Mouse (Mus musculus) limb, embryonic 12.5 days (tissue): ENCODE measurements at regions not wholly inside any gene's neighbourhood (a gene's known extent, or its start where the extent isn't known, plus 50 kb on each side); places are given as distances from the start of the nearest gene placed in this dataset.

ENCODE experiments used
- ATAC-seq: fragments of 200-750 bp; cut with Nextera tagmentation; 2 replicates; pipeline ENCODE4 v1.8.0; 2017; ENCODE audit warnings: low read depth, moderate TSS enrichment; ENCODE audit not compliant: insufficient number of reproducible peaks, insufficient read depth, low FRiP score, low TSS enrichment
- H3K27ac ChIP-seq: fragments of 300-500 bp; sonication (generic); 2 replicates; pipeline ENCODE4 v1.5.1; 2016; ENCODE audit warnings: mild to moderate bottlenecking, moderate library complexity
- H3K27me3 ChIP-seq: fragments of 300-500 bp; sonication (generic); 2 replicates; pipeline ENCODE4 v1.6.1; 2016; ENCODE audit warnings: mild to moderate bottlenecking, moderate library complexity
- H3K36me3 ChIP-seq: fragments of 300-500 bp; sonication (generic); 2 replicates; pipeline ENCODE4 v1.6.1; 2016; ENCODE audit warnings: mild to moderate bottlenecking, moderate library complexity
- H3K4me1 ChIP-seq: fragments of 300-500 bp; sonication (generic); replicated peaks from 2 replicates; pipeline ENCODE4 v1.6.1; 2016
- H3K4me2 ChIP-seq: fragments of 300-500 bp; sonication (generic); 2 replicates; pipeline ENCODE4 v1.6.1; 2016; ENCODE audit warnings: mild to moderate bottlenecking, moderate library complexity
- H3K4me3 ChIP-seq: fragments of 300-500 bp; sonication (generic); replicated peaks from 2 replicates; pipeline ENCODE4 v1.5.1; 2016; ENCODE audit warnings: mild to moderate bottlenecking
- H3K9ac ChIP-seq: fragments of 300-500 bp; sonication (generic); replicated peaks from 2 replicates; pipeline ENCODE4 v1.6.1; 2016; ENCODE audit warnings: mild to moderate bottlenecking, moderate library complexity
- H3K9me3 ChIP-seq: fragments of 300-500 bp; sonication (generic); 2 replicates; pipeline ENCODE4 v1.6.1; 2016; ENCODE audit warnings: mild to moderate bottlenecking, moderate library complexity
- WGBS: fragments of 180-500 bp; shearing (Covaris S2); methylation state at CpG from one replicate; pipeline ENCODE4 v1.1.7; 2016; 5-methylcytosine and 5-hydroxymethylcytosine counted together

DNA sequence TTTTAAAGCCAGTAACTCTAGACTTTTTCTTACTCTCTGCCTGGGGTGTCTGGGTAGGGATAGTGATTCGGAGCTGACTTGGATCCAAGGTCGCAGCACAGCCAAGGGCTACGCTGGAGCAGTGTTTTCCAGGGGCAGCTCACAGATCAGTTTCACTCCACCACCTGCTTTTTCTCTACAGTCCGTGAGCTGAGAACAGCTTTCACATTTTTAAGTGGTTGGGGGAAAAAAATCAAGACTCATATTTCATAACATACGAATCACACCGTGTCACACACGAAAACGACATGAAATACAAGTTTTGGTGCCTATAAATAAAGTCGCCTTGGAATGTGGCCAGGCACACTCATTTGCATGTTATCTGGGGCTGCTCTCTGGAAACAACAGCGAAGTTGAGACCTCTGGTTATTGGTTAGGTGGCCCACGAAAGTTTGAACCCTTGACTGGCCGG lies 373.5 kb upstream of the Jarid2 start:
- Histone ChIP-seq H3K27me3 (no peaks in the 10 kb centered on the region), H3K9me3 (no peaks in the 10 kb centered on the region), H3K4me3 (no peak overlapping the region), H3K9ac (no peak overlapping the region), H3K4me1 (peaks cover 26% of the 10 kb centered on the region), H3K27ac (peak overlapping the region; percentile 25), H3K36me3 (no peaks in the 10 kb centered on the region), H3K4me2 (no peak overlapping the region)
- ATAC-seq = no peak
- 55% methylated on average over 12 of the region's 12 CpGs for WGBS

DNA sequence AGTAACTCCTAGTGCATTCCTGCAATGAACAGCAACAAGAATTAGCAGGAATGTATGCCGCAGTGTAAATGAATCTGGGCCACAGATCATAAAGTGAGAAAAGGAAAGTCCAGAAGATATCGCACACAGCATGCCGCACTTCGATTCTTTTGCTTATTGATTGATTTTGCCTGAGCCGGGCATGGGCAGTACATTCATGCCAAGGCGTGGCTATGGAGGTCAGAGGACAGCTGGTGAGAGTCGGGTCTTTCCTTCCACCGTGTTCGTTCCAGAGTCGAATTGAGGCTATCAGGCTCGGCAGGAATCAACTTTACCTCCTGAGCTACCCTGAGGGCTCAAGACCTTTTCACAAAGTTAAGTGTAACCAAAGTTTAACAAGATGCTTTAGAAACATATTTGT lies 372.3 kb upstream of the Jarid2 start:
- H3K4me1 ChIP-seq = peaks cover 33% of the 10 kb centered on the region
- no peak overlapping the region for H3K4me3 ChIP-seq
- no peak overlapping the region for H3K4me2 ChIP-seq
- WGBS = 82% methylated on average over 11 of the region's 11 CpGs
- no peak overlapping the region for H3K9ac ChIP-seq
- H3K9me3 ChIP-seq = no peaks in the 10 kb centered on the region
- no peaks in the 10 kb centered on the region for H3K36me3 ChIP-seq
- H3K27me3 ChIP-seq = no peaks in the 10 kb centered on the region
- no peak overlapping the region for H3K27ac ChIP-seq
- ATAC-seq = no peak

DNA sequence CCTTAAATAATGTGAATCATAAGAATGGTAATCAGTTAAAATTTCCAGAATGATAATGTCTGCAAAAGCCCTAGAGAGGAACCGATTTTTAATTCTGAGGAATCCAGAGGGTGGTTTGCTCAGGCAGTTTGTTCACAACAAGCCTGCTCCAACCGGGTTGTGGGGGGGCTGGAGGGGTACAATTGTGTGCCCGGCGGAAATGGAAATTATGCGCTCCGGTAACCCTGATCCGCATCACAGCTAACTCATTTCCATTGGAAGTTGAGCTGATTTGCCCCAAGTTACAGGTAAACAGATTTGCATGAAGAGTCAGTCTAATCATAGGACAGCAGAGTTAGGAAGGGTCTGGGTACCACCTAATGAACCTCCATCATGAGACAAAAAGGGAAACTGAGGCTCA lies 369.9 kb upstream of the Jarid2 start:
- 89% methylated on average over 7 of the region's 7 CpGs for WGBS
- Histone ChIP-seq H3K27ac (no peak overlapping the region), H3K36me3 (no peaks in the 10 kb centered on the region), H3K4me1 (peaks cover 38% of the 10 kb centered on the region), H3K9ac (no peak overlapping the region), H3K27me3 (no peaks in the 10 kb centered on the region), H3K4me2 (no peak overlapping the region), H3K9me3 (no peaks in the 10 kb centered on the region), H3K4me3 (no peak overlapping the region)
- no peak for ATAC-seq

DNA sequence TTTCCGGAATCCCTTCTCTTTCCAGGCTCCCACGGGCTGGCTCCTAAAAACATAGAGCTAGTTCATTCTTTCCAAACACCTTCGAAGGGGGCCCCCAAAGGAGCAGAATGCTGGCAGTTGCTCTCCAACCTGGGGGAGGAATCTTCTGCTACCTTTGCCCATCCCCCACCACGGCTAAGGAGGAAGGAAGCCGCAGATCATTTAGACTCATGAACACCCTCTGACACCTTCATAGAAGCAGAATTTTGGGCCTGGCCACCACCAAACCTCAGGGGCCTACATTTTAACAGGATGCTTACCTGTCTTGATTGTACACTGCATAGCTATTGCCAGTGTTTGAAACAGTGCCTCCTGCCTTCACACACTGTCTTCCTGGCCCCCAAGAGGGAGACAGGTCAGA lies 369.3 kb upstream of the Jarid2 start:
- H3K4me1 ChIP-seq = peaks cover 36% of the 10 kb centered on the region
- no peak for ATAC-seq
- no peaks in the 10 kb centered on the region for H3K27me3 ChIP-seq
- H3K4me3 ChIP-seq = no peak overlapping the region
- no peak overlapping the region for H3K4me2 ChIP-seq
- 77% methylated on average over 5 of the region's 5 CpGs for WGBS
- H3K36me3 ChIP-seq = no peaks in the 10 kb centered on the region
- no peak overlapping the region for H3K9ac ChIP-seq
- no peaks in the 10 kb centered on the region for H3K9me3 ChIP-seq
- no peak overlapping the region for H3K27ac ChIP-seq

DNA sequence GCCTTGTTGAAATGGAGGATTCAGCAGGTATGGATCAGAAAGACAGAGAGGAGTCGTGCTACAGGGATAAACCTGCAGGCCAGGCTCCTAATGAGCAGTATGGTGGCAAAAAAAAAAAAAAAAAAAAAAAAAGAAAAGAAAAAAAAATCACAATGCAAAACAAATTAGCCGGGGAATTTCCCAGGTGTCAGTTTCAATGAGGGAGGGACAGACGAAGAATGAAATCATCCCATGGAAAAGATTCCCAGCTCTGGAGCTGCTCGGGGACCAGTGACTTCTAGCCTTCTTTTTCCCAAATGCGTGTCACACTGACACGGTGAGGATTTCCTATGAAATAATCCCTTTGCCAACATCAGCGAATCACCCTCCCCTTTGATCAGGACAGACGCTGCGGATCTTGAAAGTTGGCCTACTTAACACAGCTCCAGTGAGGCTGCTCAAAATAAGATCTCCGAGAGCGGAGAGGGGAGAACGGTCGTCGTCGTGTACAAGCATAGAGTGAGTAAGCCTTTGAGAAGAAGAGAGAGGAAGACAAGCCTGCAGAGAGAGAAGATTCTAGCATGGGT lies 368.5 kb upstream of the Jarid2 start:
- H3K4me2 ChIP-seq = no peak overlapping the region
- ATAC-seq = no peak
- H3K4me1 ChIP-seq = peaks cover 28% of the 10 kb centered on the region
- H3K4me3 ChIP-seq = no peak overlapping the region
- no peaks in the 10 kb centered on the region for H3K9me3 ChIP-seq
- no peaks in the 10 kb centered on the region for H3K27me3 ChIP-seq
- H3K27ac ChIP-seq = no peak overlapping the region
- no peaks in the 10 kb centered on the region for H3K36me3 ChIP-seq
- WGBS = 67% methylated on average over 15 of the region's 15 CpGs
- H3K9ac ChIP-seq = no peak overlapping the region

DNA sequence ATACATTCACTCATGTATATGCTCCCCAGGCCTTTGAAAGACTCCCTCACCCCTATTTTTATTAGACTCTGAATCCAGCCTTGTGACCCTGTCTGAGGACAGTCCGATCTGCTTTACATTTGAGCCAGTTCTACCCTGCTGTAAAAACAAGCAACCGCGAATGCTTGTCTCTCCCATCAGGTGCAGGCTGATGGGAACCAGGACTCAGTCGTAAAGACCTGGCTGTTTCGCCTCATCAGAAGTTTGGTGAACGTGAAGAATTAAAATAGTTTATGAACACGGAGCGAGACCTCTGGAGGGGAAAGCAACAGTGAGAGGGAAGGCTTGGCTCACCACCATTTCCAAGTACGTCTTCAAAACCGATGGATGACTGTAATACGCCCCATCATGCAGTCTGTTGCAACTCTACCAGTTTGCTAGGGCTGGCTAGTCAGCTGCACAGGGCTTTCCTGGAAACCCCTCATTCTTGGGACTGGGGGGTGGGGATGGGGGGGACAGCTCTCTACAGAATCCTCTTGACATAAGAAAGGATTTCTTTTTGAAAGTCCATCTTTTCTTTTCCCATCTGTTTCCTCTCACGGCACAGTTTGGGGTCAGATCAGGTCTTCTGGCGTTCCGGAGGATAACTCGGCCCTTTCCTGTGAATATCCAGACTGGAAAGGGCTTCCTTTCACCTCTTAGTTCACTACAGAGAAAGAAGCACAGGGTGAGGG lies 366.8 kb upstream of the Jarid2 start:
- no peaks in the 10 kb centered on the region for H3K9me3 ChIP-seq
- H3K4me3 ChIP-seq = no peak overlapping the region
- no peaks in the 10 kb centered on the region for H3K27me3 ChIP-seq
- 16% methylated on average over 15 of the region's 15 CpGs for WGBS
- no peak overlapping the region for H3K9ac ChIP-seq
- H3K36me3 ChIP-seq = no peaks in the 10 kb centered on the region
- H3K27ac ChIP-seq = peak overlapping the region; percentile 68
- peaks cover 22% of the 10 kb centered on the region for H3K4me1 ChIP-seq
- ATAC-seq = peak; percentile 71; the same call in 1 of the 2 replicates
- H3K4me2 ChIP-seq = peak overlapping the region; percentile 32

DNA sequence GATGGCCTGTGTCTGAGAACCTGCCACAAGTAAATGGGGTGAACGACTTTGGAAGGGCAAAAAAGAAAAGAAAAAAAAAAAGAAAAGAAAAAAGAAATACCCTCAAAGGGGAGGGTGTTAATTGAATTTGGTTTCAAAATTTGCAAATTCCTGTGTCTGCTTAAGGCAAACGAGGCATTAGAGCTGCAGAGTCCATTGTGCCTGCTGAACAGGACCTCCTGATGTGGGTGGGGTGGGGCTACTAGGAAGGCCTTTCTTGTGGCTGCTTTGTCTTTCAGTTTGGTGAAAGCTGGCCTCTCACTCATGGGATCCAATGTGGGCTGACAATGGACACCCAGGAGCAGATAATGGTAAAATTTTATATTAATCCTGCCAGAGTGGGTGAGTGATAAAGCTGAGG lies 366.3 kb upstream of the Jarid2 start:
- Histone ChIP-seq H3K27ac (peak overlapping the region; percentile 68), H3K4me1 (peaks cover 25% of the 10 kb centered on the region), H3K4me2 (no peak overlapping the region), H3K36me3 (no peaks in the 10 kb centered on the region), H3K9me3 (no peaks in the 10 kb centered on the region), H3K27me3 (no peaks in the 10 kb centered on the region), H3K9ac (no peak overlapping the region), H3K4me3 (no peak overlapping the region)
- ATAC-seq = no peak
- WGBS = 20% methylated on average over 2 of the region's 2 CpGs

DNA sequence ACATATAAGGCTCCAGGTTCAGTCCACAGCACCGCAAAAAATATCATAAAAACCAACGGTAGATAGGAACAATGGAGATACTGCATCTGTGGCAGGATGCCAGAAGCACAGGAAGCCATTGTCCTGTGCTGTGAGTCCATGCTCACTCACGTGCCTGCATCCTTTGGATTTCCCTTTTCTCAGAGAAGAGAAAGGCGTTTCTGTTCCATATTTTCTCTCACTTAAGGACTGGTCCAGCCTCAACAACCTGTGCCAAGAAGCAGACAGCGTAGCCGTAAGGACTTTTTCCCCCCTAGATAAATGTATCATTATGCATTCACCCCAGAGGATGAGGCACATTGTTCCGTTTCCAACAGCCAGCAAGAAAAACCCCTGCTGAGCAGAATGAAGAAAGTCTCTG lies 360.0 kb upstream of the Jarid2 start:
- ATAC-seq = no peak
- Histone ChIP-seq H3K4me3 (no peak overlapping the region), H3K4me1 (peaks cover 19% of the 10 kb centered on the region), H3K27me3 (no peaks in the 10 kb centered on the region), H3K36me3 (no peaks in the 10 kb centered on the region), H3K9me3 (no peaks in the 10 kb centered on the region), H3K27ac (0 out of 2 replicates have a peak overlapping the region, but pooled peaks have one; percentile 17), H3K4me2 (no peak overlapping the region), H3K9ac (no peak overlapping the region)
- WGBS = 79% methylated on average over 7 of the region's 7 CpGs

DNA sequence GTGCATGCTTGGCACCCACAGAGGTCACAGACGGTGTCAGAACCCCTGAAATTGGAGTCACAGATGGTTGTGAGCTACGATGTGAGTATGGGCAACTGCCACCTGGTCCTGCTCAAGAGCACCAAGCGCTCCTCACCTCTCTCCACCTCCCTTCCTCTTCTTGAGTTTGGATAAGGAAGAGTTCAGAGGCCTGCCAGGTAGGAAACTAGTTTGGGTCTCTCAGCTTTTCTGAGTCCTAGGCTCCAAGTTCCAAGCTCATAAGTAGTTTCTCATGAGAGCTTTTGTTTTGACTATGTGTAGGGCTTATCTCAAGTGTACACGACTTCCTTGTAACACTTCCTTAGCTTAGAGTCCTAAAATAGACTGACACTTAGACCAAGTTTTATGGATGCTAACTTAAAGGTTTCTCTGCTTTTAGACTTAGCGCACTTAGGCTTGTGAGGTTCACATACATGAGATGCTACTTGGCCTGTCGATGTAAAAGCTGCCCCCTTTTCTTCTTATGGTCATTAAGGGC lies 356.9 kb upstream of the Jarid2 start:
- Histone ChIP-seq H3K9me3 (no peaks in the 10 kb centered on the region), H3K36me3 (no peaks in the 10 kb centered on the region), H3K27ac (no peak overlapping the region), H3K9ac (no peak overlapping the region), H3K4me3 (no peak overlapping the region), H3K4me2 (no peak overlapping the region), H3K27me3 (no peaks in the 10 kb centered on the region), H3K4me1 (peaks cover 29% of the 10 kb centered on the region)
- 84% methylated on average over 6 of the region's 6 CpGs for WGBS
- no peak for ATAC-seq

DNA sequence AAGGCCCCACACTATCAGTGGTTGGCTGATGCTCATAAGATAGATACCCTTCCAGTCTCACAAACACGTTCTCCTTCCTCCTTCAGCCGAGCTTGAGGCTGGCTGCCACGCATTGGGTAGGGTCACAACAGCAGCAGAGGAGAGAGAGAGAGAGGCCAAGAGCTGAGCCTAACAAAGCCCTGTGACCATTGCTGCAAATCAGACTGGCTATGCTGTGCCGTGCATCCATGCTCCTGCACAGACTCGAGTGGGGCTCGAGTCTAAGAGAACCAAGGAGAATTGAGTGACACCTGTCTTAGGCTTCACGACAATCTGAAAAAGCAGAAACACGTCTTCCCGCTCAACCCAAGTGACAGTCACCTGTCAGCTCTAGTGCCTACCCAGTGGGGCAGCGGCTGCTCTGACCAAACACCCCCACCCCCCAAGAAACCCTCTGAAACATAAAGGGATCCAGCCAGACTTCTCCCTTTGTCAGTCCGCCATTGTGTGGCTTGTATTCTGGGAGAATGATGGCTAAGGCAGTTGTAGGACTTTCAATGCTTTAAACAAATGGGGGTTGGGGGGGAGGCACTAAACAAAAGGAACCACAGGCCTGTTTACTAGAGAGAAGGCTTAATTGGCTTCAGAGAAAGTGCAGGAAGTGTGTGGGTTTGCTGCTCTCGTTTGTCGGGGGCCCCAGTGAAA lies 353.7 kb upstream of the Jarid2 start:
- Histone ChIP-seq H3K9ac (no peak overlapping the region), H3K9me3 (no peaks in the 10 kb centered on the region), H3K4me2 (no peak overlapping the region), H3K4me1 (peaks cover 10% of the 10 kb centered on the region; the same call in 1 of the 2 replicates), H3K27ac (no peak overlapping the region), H3K27me3 (no peaks in the 10 kb centered on the region), H3K36me3 (no peaks in the 10 kb centered on the region), H3K4me3 (no peak overlapping the region)
- 66% methylated on average over 13 of the region's 13 CpGs for WGBS
- ATAC-seq = no peak

DNA sequence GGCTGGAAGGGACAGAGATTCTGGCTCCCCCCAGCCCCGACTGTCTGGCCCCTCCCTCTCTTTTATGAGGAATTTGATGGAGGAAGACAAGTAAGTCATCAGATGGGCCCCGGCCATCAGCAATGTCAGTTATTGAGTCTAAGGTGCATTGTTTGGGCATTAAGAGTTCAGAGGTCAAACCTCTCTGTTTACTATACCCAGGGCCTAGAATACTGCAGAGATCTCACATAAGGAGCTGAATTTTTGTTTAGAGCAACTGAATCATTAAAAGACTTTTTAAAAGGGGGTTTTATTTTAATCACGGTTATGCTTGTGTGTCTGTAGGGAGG lies 353.1 kb upstream of the Jarid2 start:
- WGBS = 37% methylated on average over 3 of the region's 3 CpGs
- no peaks in the 10 kb centered on the region for H3K36me3 ChIP-seq
- no peaks in the 10 kb centered on the region for H3K27me3 ChIP-seq
- ATAC-seq = no peak
- no peak overlapping the region for H3K27ac ChIP-seq
- no peak overlapping the region for H3K4me3 ChIP-seq
- H3K9me3 ChIP-seq = no peaks in the 10 kb centered on the region
- no peak overlapping the region for H3K9ac ChIP-seq
- H3K4me1 ChIP-seq = peaks cover 10% of the 10 kb centered on the region; the same call in 1 of the 2 replicates
- H3K4me2 ChIP-seq = no peak overlapping the region
